Mouse (Mus musculus) erythroblast, embryonic 14.5 days (primary cell): ENCODE data around the gene Ptprn2.

Experiments used
- GATA1 ChIP-seq: IDR thresholded peaks from 2 replicates; pipeline ENCODE4 v1.6.1; 2012; ENCODE audit warnings: low read length, inconsistent platforms, mixed read lengths
- TAL1 ChIP-seq: IDR thresholded peaks from 3 replicates; pipeline ENCODE4 v1.6.1; 2012; ENCODE audit warnings: low read length, inconsistent platforms, mixed read lengths

- TF ChIP-seq GATA1 (no peak), TAL1 (no peak)
Measured at GRCm38 (mm10) chr12:117132095-117132494, 646.6 kb downstream of the Ptprn2 start.
